Mouse (Mus musculus) yolk sac, embryonic 10.5 days (tissue): ENCODE measurements around the gene Gm3893.
"Not testable (repeated sequence)": the region's sequence is repeated elsewhere in the genome, so short reads cannot be mapped to it uniquely, and the experiment has no call there.

Source experiments
- DNase-seq: peaks from one replicate; pipeline ENCODE4 v3.0.0-alpha.2; 2017; ENCODE audit warnings: low spot score

The Gm3893 gene

DNA sequence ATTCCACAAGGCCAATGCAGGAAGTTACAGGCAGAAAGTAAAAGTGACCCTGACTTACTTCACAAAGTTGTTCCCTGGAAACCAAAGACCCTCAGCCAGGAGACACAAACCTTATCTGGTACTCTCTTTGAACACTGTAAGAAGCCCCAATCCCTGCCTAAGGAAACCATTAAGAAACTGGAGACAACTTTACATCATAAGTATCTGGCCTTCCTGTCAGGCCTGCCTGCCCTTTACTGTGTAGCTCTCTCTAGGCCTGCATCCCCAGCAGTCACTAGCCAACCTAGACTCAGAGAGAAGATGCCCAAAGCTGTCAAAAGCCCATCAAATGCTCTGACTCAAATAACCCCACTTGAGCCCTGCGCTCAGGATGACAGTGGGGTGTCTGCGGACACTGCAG is at the start of gene Gm3893:
TSS of gene Gm3893 (plus strand) at position 301 of the 400 bp plus-strand sequence.
- DNase-seq = not testable (repeated sequence)

DNA sequence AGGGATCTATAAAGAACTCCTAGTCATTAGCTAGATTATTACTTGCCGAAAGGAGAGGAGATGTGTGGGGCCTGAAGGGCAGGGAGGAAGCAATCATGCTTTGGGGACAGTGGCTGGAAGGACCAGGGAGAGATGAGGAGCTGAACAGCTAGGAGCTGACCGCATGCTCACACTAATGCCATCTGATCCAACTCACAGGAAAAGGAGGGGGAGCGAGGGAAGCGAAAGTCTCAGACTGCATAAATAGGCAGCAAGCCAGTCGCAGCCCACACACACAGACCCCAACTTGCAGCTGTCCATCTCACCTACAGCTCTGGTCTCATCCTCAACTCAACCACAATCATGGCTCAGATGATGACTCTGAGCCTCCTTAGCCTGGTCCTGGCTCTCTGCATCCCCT is 23.5 kb downstream of the Gm3893 start, which contains the start of gene Gm13304:
TSS of gene Gm13304 (plus strand) at position 301 of the 400 bp plus-strand sequence.
- DNase-seq = not testable (repeated sequence)
